Mouse (Mus musculus): ENCODE results near the gene Capza1. TPM values are rescaled to one million over a fixed set of nuclear protein-coding genes. Genes with fewer than 3 reads are reported as not detected.

Capza1 gene
- total RNA-seq, 4 experiments from 2014 or later, result 59.2 to 71.1 (median 63.4) TPM

- peak; percentile 78 for DNase-seq
Measured at GRCm38 (mm10) chr3:104788561-104789311, 75.6 kb downstream of the Capza1 start.

- DNase-seq, result no peak
Measured at GRCm38 (mm10) chr3:104788075-104788474, 76.2 kb downstream of the Capza1 start, which contains the start of gene Rhoc. Rhoc (plus strand) TSS chr3:104788375.

GRCm38 (mm10) chr3:104785284-104785683, 79.0 kb downstream of the Capza1 start:
- no peak for DNase-seq

- no peak for DNase-seq
Measured at GRCm38 (mm10) chr3:104783971-104784500, 80.3 kb downstream of the Capza1 start.

- peak; percentile 65 for DNase-seq
Measured at GRCm38 (mm10) chr3:104782061-104782681, 82.1 kb downstream of the Capza1 start.

GRCm38 (mm10) chr3:104781471-104781903, 82.8 kb downstream of the Capza1 start, which contains the start of gene Fam19a3:
Fam19a3 (minus strand) TSS chr3:104781840.
- no peak for DNase-seq

- peak; percentile 50 for DNase-seq
Measured at GRCm38 (mm10) chr3:104780561-104781420, 83.5 kb downstream of the Capza1 start, which contains the start of gene Ppm1j. Ppm1j (plus strand) TSS chr3:104781056.

- DNase-seq, result no peak
Measured at GRCm38 (mm10) chr3:104779949-104780348, 84.4 kb downstream of the Capza1 start.

GRCm38 (mm10) chr3:104777342-104777741, 87.0 kb downstream of the Capza1 start:
- DNase-seq, result no peak

- no peak for DNase-seq
Measured at GRCm38 (mm10) chr3:104773301-104773700, 91.0 kb downstream of the Capza1 start.

Other genes starting within 250 kb of the Capza1 start
- 10 to 100 TPM; 17.5 to 29.1 (median 23.5) TPM for gene Slc16a1, start 225.8 kb downstream of the Capza1 start, total RNA-seq (2022)
- 10 to 100 TPM in 2 of 4 experiments, 1 to 10 TPM in 2; 3.9 to 12.9 (median 9.3) TPM for gene Ppm1j, start 83.4 kb downstream of the Capza1 start, total RNA-seq (2022)
- 1 to 10 TPM in 2 of 4 experiments, under 1 TPM in 2; 0.52 to 2.2 (median 1.1) TPM for gene Fam19a3, start 82.7 kb downstream of the Capza1 start, total RNA-seq (2022)
- gene Rhoc, start 76.1 kb downstream of the Capza1 start, total RNA-seq (2022), result 100 to 1,000 TPM; 116 to 131 (median 124) TPM
- gene Mov10, start 45.9 kb downstream of the Capza1 start, total RNA-seq (2022), result 10 to 100 TPM; 19.8 to 26.6 (median 23.7) TPM
- gene St7l, start 500 bp downstream of the Capza1 start, total RNA-seq (2022), result 10 to 100 TPM; 40.4 to 54.6 (median 43.9) TPM
- gene Wnt2b, start 97.4 kb upstream of the Capza1 start, total RNA-seq (2022), result 10 to 100 TPM; 21.8 to 30.9 (median 26.2) TPM
- gene Cttnbp2nl, start 188.6 kb upstream of the Capza1 start, total RNA-seq (2022), result 10 to 100 TPM; 15.7 to 29.3 (median 20.8) TPM
- not detected for gene 4930564D02Rik, start 202.3 kb upstream of the Capza1 start, total RNA-seq (2022)